Mouse (Mus musculus) 3134 (cell line): ENCODE results near the gene Memo1.
A peak's percentile ranks its signal among the peaks of the same experiment; 100 is the strongest.
"Not testable (repeated sequence)": the region's sequence is repeated elsewhere in the genome, so short reads cannot be mapped to it uniquely, and the experiment has no call there.

Experiments
- DNase-seq: peaks from one replicate; pipeline ENCODE4 v3.0.0-alpha.2; 2011; ENCODE audit warnings: low spot score; ENCODE audit not compliant: insufficient read length; ENCODE audit errors: extremely low read depth

Gene Memo1

GRCm38 (mm10) chr17:74264333-74265155, 30.8 kb downstream of the Memo1 start:
- no peak for DNase-seq

- no peak for DNase-seq
These were observed 32.9 kb downstream of the Memo1 start for GRCm38 (mm10) chr17:74262415-74262814.

- no peak for DNase-seq
These were observed 50.0 kb downstream of the Memo1 start for GRCm38 (mm10) chr17:74245284-74245683.

- no peak for DNase-seq
These were observed 52.5 kb downstream of the Memo1 start for GRCm38 (mm10) chr17:74242788-74243187.

GRCm38 (mm10) chr17:74240322-74240721, 55.0 kb downstream of the Memo1 start:
- no peak for DNase-seq

GRCm38 (mm10) chr17:74228131-74228759, 67.1 kb downstream of the Memo1 start:
- DNase-seq, result no peak

GRCm38 (mm10) chr17:74217304-74217703, 78.0 kb downstream of the Memo1 start:
- no peak for DNase-seq

- DNase-seq, result not testable (repeated sequence)
These were observed 82.3 kb downstream of the Memo1 start for GRCm38 (mm10) chr17:74212831-74213524.

- DNase-seq, result no peak
These were observed 86.0 kb downstream of the Memo1 start for GRCm38 (mm10) chr17:74209143-74209908.

GRCm38 (mm10) chr17:74195943-74196342, 99.4 kb downstream of the Memo1 start:
- DNase-seq, result no peak

- DNase-seq, result no peak
These were observed 100.6 kb downstream of the Memo1 start for GRCm38 (mm10) chr17:74194755-74195154.

- DNase-seq, result no peak
These were observed 101.9 kb downstream of the Memo1 start for GRCm38 (mm10) chr17:74193463-74193862.

- DNase-seq, result no peak
These were observed 103.9 kb downstream of the Memo1 start for GRCm38 (mm10) chr17:74191446-74191845.

- no peak for DNase-seq
These were observed 109.1 kb downstream of the Memo1 start for GRCm38 (mm10) chr17:74186197-74186596.

GRCm38 (mm10) chr17:74184739-74185138, 110.6 kb downstream of the Memo1 start:
- DNase-seq, result no peak

GRCm38 (mm10) chr17:74180889-74181288, 114.4 kb downstream of the Memo1 start:
- DNase-seq, result no peak

- not testable (repeated sequence) for DNase-seq
These were observed 115.7 kb downstream of the Memo1 start for GRCm38 (mm10) chr17:74179640-74180039.

- no peak for DNase-seq
These were observed 121.6 kb downstream of the Memo1 start for GRCm38 (mm10) chr17:74173726-74174125.

- DNase-seq, result no peak
These were observed 122.5 kb downstream of the Memo1 start for GRCm38 (mm10) chr17:74172834-74173233.

- peak; percentile 65 for DNase-seq
These were observed 135.9 kb downstream of the Memo1 start for GRCm38 (mm10) chr17:74159443-74159894.

GRCm38 (mm10) chr17:74158161-74158560, 137.2 kb downstream of the Memo1 start:
- DNase-seq, result no peak
